Mouse (Mus musculus) ES-E14 (cell line): ENCODE measurements around the gene Evpl. TPM values are rescaled to one million over a fixed set of nuclear protein-coding genes. Genes with fewer than 3 reads are reported as not detected.

Experiments
- DNase-seq: peaks from one replicate; pipeline ENCODE4 v3.0.0-alpha.2; 2013; ENCODE audit warnings: low read depth, low spot score
- H3K27ac ChIP-seq: 2 replicates; pipeline ENCODE4 v1.5.1; 2012; ENCODE audit warnings: low read depth, mild to moderate bottlenecking, low read length, moderate library complexity, mixed read lengths; ENCODE audit not compliant: poor library complexity, insufficient read depth, severe bottlenecking
- H3K36me3 ChIP-seq: 2 replicates; pipeline ENCODE4 v1.6.1; 2012; ENCODE audit warnings: mild to moderate bottlenecking, low read length, moderate library complexity, mixed read lengths; ENCODE audit not compliant: control insufficient read depth, poor library complexity, insufficient read depth, severe bottlenecking
- H3K4me1 ChIP-seq, 2 experiments: fragments of 150-350 bp in 1 of 2; sonication (generic) in 1 of 2; 2 replicates each; pipeline ENCODE4 v1.6.1; 2012; ENCODE audit warnings: low read length in 2 of 2, mild to moderate bottlenecking in 1 of 2, mixed read lengths in 1 of 2; ENCODE audit not compliant: control insufficient read depth in 2 of 2, insufficient read depth in 2 of 2, poor library complexity in 1 of 2
- H3K4me3 ChIP-seq, 2 experiments: fragments of 150-350 bp in 1 of 2; sonication (generic) in 1 of 2; 2 replicates each; pipeline ENCODE4 v1.5.1; 2012; ENCODE audit warnings: low read length in 2 of 2, low read depth in 1 of 2, mild to moderate bottlenecking in 1 of 2, mixed read lengths in 1 of 2; ENCODE audit not compliant: insufficient read depth in 1 of 2, poor library complexity in 1 of 2, severe bottlenecking in 1 of 2
- H3K9ac ChIP-seq: 2 replicates; pipeline ENCODE4 v1.6.1; 2012; ENCODE audit warnings: low read depth, mild to moderate bottlenecking, low read length, mixed read lengths; ENCODE audit not compliant: poor library complexity, insufficient read depth, severe bottlenecking
- H3K9me3 ChIP-seq: fragments of 150-350 bp; sonication (generic); 2 replicates; pipeline ENCODE4 v1.6.1; 2012; ENCODE audit warnings: low read depth, mild to moderate bottlenecking, low read length; ENCODE audit not compliant: control insufficient read depth, insufficient read depth
- CHD2 ChIP-seq: IDR thresholded peaks from 2 replicates; pipeline ENCODE4 v1.6.1; 2014; ENCODE audit warnings: mild to moderate bottlenecking, low read depth, low read length, inconsistent platforms
- HCFC1 ChIP-seq: IDR thresholded peaks from 2 replicates; pipeline ENCODE4 v1.6.1; 2012; ENCODE audit warnings: low read length, inconsistent platforms, borderline replicate concordance; ENCODE audit not compliant: insufficient read depth
- MAFK ChIP-seq: IDR thresholded peaks from 2 replicates; pipeline ENCODE4 v1.6.1; 2014; ENCODE audit warnings: mild to moderate bottlenecking, low read depth, low read length, inconsistent platforms; ENCODE audit not compliant: insufficient read depth
- ZC3H11A ChIP-seq: IDR thresholded peaks from 2 replicates; pipeline ENCODE4 v1.6.1; 2012; ENCODE audit warnings: low read depth, mild to moderate bottlenecking, inconsistent platforms, low read length, borderline replicate concordance
- ZNF384 ChIP-seq: IDR thresholded peaks from 2 replicates; pipeline ENCODE4 v1.6.1; 2012; ENCODE audit warnings: low read depth, low read length, inconsistent platforms
- in situ Hi-C, 2 experiments: fragments of 600-800 bp; cut with MboI; formaldehyde crosslinking; loops; one replicate each; pipeline ENCODE4 v1.15.1; 2025; ENCODE audit warnings: low sequenced_read_pairs in 2 of 2, inconsistent platforms in 1 of 2; ENCODE audit not compliant: unreplicated experiment in 2 of 2
- total RNA-seq: library from RNA; depleted of rRNA; stranded (reverse); fragments of 300-350 nt; gene quantifications from 2 replicates; pipeline ENCODE4 v1.2.3, GENCODE M21; 2012

The Evpl gene
- total RNA-seq, 1 experiment: 2.9 TPM

GRCm38 (mm10) chr11:116215181-116215580, 22.7 kb downstream of the Evpl start:
- H3K4me3 ChIP-seq: no peak overlapping the region
- in situ Hi-C loops: no loop called here
- TF ChIP-seq HCFC1 (no peak), ZC3H11A (peak; percentile 29; the same call in 1 of the 2 replicates)
- H3K4me1 ChIP-seq: peaks cover 0 to 13% of the 10 kb centered on the region in 2 experiments; a peak in 1 of 4 replicates
- H3K27ac ChIP-seq: no peak overlapping the region
- peak; percentile 54 for DNase-seq
- no peaks in the 10 kb centered on the region; the same call in 1 of the 2 replicates for H3K36me3 ChIP-seq
- peak overlapping the region; percentile 50; the same call in 1 of the 2 replicates for H3K9ac ChIP-seq
- H3K9me3 ChIP-seq: no peaks in the 10 kb centered on the region

- no peaks in the 10 kb centered on the region for H3K9me3 ChIP-seq
- in situ Hi-C loops: no loop called here
- DNase-seq: no peak
- peaks cover 0 to 10% of the 10 kb centered on the region in 2 experiments; a peak in 1 of 4 replicates for H3K4me1 ChIP-seq
- H3K9ac ChIP-seq: no peak overlapping the region
- H3K36me3 ChIP-seq: no peaks in the 10 kb centered on the region; the same call in 1 of the 2 replicates
- TF ChIP-seq CHD2 (no peak), ZNF384 (no peak), HCFC1 (no peak), MAFK (no peak), ZC3H11A (no peak)
- no peak overlapping the region for H3K27ac ChIP-seq
- H3K4me3 ChIP-seq: no peak overlapping the region
These were observed 23.9 kb downstream of the Evpl start for GRCm38 (mm10) chr11:116213877-116214510.

- TF ChIP-seq ZC3H11A: no peak
- TF ChIP-seq MAFK: no peak
- TF ChIP-seq ZNF384: no peak
- no peak for TF ChIP-seq HCFC1
- TF ChIP-seq CHD2: no peak
- in situ Hi-C loops: no loop called here
- Histone ChIP-seq H3K27ac (no peak overlapping the region), H3K4me1 (peaks cover 0 to 10% of the 10 kb centered on the region in 2 experiments; a peak in 1 of 4 replicates), H3K4me3 (no peak overlapping the region), H3K9me3 (no peaks in the 10 kb centered on the region), H3K36me3 (no peaks in the 10 kb centered on the region; the same call in 1 of the 2 replicates), H3K9ac (no peak overlapping the region)
- DNase-seq: no peak
These were observed 25.0 kb downstream of the Evpl start for GRCm38 (mm10) chr11:116212847-116213246.

DNA sequence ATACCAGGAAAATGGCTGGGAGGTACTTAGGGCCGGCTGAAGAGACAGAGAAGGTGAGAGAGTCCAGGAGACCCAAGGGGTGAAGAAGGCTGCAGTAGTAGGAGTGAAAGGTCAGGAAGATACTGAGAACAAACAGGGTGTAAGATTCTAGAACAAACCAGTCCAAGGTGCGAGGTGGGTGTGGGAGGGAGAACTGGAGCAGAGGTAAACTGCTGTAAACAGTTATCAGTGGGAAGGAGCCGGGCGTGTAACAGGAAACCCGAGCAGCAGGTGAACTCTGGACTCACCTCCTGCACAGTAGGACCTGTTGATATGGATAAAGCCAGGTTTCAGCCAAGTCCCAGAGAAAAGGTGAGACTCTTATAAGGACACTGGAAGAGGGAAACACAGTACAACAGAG, 27.2 kb downstream of the Evpl start:
- H3K36me3 ChIP-seq: no peaks in the 10 kb centered on the region; the same call in 1 of the 2 replicates
- no peak for DNase-seq
- in situ Hi-C loops: no loop called here
- no peaks in the 10 kb centered on the region for H3K9me3 ChIP-seq
- H3K4me3 ChIP-seq: no peak overlapping the region
- no peak overlapping the region for H3K9ac ChIP-seq
- H3K27ac ChIP-seq: no peak overlapping the region
- TF ChIP-seq ZC3H11A: no peak
- no peak for TF ChIP-seq CHD2
- TF ChIP-seq ZNF384: no peak
- no peak for TF ChIP-seq HCFC1
- no peak for TF ChIP-seq MAFK
- H3K4me1 ChIP-seq: peaks cover 0 to 10% of the 10 kb centered on the region in 2 experiments; a peak in 1 of 4 replicates

DNA sequence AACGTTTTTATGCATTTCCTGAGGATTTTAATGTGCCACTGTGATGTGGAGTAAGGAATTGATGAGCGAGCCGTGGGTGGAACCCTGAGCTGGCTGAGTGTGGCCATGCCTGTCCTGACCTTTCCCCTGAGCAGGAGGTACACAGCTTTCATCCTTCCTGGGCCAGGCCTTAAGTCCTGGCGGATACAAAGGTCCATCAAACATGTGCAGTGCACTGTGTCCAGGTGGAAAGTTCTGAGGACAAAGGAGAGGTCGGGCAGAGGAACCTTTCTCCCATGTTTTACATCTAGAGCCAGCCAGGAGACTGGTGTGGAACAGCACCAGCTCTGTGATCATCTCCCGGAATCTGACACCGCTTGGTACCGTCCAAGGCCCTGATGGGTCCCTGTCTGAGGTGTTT, 28.6 kb downstream of the Evpl start:
- H3K27ac ChIP-seq: no peak overlapping the region
- no peak for DNase-seq
- no peaks in the 10 kb centered on the region; the same call in 1 of the 2 replicates for H3K36me3 ChIP-seq
- H3K4me3 ChIP-seq: no peak overlapping the region
- peaks cover 0 to 10% of the 10 kb centered on the region in 2 experiments; a peak in 1 of 4 replicates for H3K4me1 ChIP-seq
- no peak overlapping the region for H3K9ac ChIP-seq
- H3K9me3 ChIP-seq: no peaks in the 10 kb centered on the region
- no peak for TF ChIP-seq ZC3H11A
- no peak for TF ChIP-seq CHD2
- no peak for TF ChIP-seq MAFK
- no peak for TF ChIP-seq HCFC1
- TF ChIP-seq ZNF384: no peak
- in situ Hi-C loops: no loop called here
